Mouse (Mus musculus): ENCODE measurements at regions not wholly inside any gene's neighbourhood (a gene's known extent, or its start where the extent isn't known, plus 50 kb on each side); places are given as distances from the start of the nearest gene placed in this dataset.

DNA sequence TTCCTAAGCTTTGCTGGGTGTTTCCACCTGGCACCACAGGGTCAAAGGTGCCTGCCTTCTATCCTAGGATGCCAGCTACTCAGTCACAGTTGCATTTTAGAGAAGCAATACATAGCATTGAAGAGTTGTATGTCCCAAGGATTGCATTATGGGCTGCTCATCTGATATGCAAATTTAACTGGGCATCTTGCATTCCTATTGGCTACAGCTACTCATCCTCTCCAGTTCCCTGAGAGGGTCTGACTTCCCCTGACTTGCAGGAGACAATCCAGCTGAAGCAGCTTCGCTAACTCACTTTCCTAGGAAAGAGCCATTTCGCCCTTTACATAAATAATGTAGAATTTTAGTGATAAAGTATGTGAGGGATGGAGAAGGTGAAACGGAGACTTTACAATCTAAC is 177.5 kb downstream of the Gm11011 start:
- Histone ChIP-seq H3K4me3 (ENCODE audit: insufficient read depth, low read depth, low read length) (no peak overlapping the region), H3K4me1 (ENCODE audit: control insufficient read depth, insufficient read depth, insufficient read length, low read length) (no peaks in the 10 kb centered on the region), H3K27ac (replicated peaks; ENCODE audit: low read depth, low read length) (no peak overlapping the region)

DNA sequence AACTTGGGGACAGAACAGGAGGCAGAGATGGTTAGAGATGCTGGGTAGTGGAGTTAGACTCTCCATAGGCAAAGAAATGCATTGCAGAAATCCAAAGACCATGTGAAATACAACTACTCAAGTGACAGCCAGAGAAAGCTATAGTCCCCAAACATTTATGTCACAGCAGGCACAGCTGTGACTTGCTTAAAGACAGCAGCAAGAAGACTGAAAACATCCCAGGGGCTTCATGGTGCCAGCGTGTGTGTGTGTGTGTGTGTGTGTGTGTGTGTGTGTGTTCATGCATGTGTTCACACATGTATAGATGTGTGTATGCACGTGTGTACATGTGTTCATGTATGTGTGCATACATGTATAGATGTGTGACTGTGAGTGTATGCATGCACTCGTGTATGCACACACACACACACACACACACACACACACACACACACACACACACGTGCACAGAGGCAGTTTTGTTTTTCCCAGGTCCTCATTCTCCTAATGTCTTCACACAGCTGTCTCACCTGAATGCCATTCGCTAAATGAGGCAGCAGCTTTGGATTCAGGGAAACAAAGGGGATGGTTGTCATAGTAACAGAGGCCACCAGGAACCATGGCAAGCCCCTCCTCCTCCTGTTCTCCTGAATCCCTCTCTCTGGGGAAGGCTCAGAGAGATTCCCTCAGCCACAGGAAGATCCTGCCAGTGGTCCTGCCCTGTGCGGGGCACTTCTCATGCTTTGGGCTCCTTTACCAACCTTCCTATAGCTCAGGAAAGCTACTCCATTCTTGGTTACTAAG is 182.4 kb downstream of the Gm11011 start:
- Histone ChIP-seq H3K4me3 (ENCODE audit: insufficient read depth, low read depth, low read length) (no peak overlapping the region), H3K4me1 (ENCODE audit: control insufficient read depth, insufficient read depth, insufficient read length, low read length) (peaks cover 3% of the 10 kb centered on the region; the same call in 1 of the 2 replicates)

DNA sequence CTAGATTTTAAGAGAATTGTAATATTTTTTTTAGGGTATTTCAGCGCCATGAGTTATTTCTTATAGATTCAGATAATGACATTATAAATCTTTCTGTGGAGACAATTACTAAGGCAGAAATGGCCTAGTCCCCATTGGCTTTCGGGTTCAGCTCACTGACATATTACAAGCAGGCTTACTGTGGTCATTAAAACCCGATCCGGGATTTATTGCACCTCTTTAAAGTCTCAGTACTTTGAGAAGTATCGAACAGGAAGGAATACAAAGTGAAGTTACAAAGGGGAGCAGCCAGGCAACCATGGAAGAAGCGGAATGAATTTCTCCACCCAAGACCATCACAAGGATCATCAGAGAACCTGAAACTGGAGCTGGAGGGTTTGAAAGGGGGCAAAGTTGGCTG is 189.8 kb downstream of the Gm11011 start:
- peak overlapping the region; percentile 44; the same call in 1 of the 2 replicates for H3K27ac ChIP-seq (replicated peaks; ENCODE audit: low read depth, low read length)
- no peak overlapping the region for H3K4me3 ChIP-seq (ENCODE audit: insufficient read depth, low read depth, low read length)
- peaks cover 3% of the 10 kb centered on the region; the same call in 1 of the 2 replicates for H3K4me1 ChIP-seq (ENCODE audit: control insufficient read depth, insufficient read depth, insufficient read length, low read length)

More for the DNA sequence above, 182.4 kb downstream of the Gm11011 start:
- H3K27ac ChIP-seq (replicated peaks; ENCODE audit: low read depth, low read length) = no peak overlapping the region

DNA sequence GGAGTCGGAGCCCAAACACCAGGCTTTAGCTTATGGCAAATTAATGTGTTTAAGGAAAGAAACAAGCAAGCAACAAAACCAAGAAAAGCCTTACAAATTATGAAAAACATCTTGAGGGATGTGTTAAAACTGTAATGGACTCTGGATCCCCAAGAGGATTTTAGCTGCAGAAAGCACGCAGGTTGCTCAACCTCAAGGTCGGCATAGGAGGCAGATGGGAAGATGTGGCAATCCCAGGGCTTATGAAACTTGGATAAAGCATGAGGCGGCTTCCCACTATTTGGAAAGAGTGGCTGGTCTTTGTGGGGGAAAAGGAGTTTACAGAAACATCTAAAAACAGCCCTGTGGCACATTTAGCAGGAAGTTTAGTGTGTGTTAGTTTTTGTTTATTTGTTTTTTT is 190.5 kb downstream of the Gm11011 start:
- peak overlapping the region; percentile 65 for H3K27ac ChIP-seq (replicated peaks; ENCODE audit: low read depth, low read length)
- peaks cover 3% of the 10 kb centered on the region; the same call in 1 of the 2 replicates for H3K4me1 ChIP-seq (ENCODE audit: control insufficient read depth, insufficient read depth, insufficient read length, low read length)
- no peak overlapping the region for H3K4me3 ChIP-seq (ENCODE audit: insufficient read depth, low read depth, low read length)

DNA sequence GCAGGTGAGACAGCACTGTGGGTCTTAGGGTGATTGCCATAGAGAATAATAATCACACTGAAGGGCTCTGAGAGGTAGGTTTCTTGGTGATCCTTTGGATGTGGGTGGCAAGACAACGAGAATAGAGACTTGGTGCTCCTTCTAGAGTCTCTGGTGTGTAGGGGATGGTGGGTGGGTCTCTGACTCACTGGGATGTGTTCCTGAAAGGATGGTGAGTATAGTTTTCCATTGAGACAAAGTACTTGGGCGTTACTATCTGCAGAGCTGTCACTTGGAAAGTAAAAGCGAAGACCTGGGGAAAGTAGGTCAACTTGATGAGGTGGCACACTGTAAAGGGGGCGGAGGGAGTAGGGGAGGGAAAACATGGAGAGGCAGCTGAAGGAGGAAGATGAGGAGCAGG is 191.3 kb downstream of the Gm11011 start:
- peaks cover 3% of the 10 kb centered on the region; the same call in 1 of the 2 replicates for H3K4me1 ChIP-seq (ENCODE audit: control insufficient read depth, insufficient read depth, insufficient read length, low read length)
- H3K27ac ChIP-seq (replicated peaks; ENCODE audit: low read depth, low read length) = peak overlapping the region; percentile 46
- no peak overlapping the region for H3K4me3 ChIP-seq (ENCODE audit: insufficient read depth, low read depth, low read length)

DNA sequence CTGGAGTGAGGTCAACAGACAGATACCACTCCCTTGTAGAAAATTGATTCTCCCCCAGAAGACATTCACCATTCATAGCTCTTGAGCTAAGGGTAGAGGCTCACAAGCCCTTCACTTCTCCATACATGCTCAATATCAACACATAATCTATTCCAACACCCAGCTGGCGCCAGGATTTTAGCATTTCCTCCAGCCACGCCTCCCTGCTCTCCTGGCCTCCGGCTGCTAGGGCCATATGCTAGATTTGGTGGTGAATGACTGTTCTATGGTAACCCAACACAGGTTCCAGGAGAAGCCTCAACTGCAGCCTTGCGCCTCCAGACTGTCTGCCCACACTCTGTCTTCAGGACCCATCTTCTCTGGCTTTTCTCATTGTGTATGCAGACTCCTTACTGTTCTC is 197.9 kb downstream of the Gm11011 start:
- Histone ChIP-seq H3K4me3 (ENCODE audit: insufficient read depth, low read depth, low read length) (no peak overlapping the region), H3K27ac (replicated peaks; ENCODE audit: low read depth, low read length) (no peak overlapping the region), H3K4me1 (ENCODE audit: control insufficient read depth, insufficient read depth, insufficient read length, low read length) (no peaks in the 10 kb centered on the region)

DNA sequence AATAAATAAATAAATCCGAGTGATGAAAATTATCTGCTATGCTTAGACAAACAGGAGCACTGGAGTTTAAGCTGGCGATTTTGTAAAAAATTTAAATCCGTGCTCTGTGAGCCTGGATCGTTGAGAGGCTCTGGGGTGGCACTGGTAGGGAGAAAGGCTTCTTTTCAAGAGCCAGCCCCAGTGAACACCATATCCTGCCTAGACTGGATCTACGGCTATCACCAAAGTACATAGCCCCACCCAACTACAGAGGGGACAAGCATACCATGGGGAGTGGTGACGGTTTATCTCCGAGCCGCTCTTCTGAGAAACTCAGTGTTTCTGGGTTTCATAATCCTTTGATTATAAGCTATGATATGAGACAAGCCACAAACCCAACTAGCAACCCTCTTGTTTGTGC is 199.0 kb downstream of the Gm11011 start:
- Histone ChIP-seq H3K27ac (replicated peaks; ENCODE audit: low read depth, low read length) (no peak overlapping the region), H3K4me1 (ENCODE audit: control insufficient read depth, insufficient read depth, insufficient read length, low read length) (no peaks in the 10 kb centered on the region), H3K4me3 (ENCODE audit: insufficient read depth, low read depth, low read length) (no peak overlapping the region)

DNA sequence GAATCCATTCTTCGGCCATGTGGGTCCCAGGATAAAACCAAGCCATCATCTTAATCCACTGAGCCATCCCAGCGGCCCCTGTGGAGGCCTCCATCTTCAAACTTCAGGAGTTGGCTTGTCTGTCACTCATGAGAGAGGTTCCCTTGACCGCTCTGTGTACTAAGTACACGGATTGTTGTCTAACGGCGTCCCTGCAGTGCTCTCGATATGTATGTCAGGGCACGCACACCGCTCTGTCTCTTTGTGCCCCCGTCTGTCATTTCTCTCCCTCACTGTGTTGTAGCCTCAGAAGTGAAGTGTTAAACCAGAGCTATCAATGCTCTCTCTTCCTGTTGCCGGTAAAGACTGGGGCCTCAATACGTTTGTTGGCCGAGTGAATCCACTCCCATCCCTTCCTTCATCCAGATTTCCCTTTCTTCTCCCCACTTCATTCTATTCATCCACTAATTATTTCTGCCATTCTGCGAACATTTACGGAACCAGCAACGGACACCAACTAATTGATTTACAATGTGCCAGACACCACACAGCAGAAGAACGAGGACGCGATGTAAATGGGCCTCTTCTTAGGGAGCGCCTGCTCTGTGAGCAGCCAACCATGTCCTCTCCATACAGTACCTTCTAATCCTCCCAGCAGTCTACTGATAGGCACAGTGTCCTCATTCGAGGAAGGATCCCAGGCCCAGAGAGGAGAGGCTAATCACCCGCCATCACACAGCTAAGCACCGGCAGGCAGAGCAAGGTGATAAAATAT is 199.6 kb downstream of the Gm11011 start:
- Histone ChIP-seq H3K27ac (replicated peaks; ENCODE audit: low read depth, low read length) (no peak overlapping the region), H3K4me1 (ENCODE audit: control insufficient read depth, insufficient read depth, insufficient read length, low read length) (no peaks in the 10 kb centered on the region), H3K4me3 (ENCODE audit: insufficient read depth, low read depth, low read length) (no peak overlapping the region)

DNA sequence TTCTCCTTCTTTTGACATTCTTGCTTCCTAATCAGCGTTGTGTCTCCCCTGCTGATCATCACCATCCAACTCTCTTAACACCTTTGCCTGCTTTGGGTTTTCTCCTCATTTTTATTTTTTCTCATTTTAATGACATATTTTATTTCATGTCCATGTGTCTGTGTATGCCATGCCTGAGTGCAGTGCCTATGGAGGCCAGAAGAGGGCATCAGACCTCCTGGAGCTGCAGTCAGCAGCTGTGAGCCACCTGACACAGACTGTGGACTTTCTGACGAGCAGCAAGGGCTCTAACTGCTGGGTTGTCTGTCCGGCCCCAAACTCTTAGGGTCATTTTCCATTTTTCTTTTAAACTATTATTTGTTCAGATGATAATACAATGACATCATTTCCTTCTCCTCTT is 203.8 kb downstream of the Gm11011 start:
- no peaks in the 10 kb centered on the region for H3K4me1 ChIP-seq (ENCODE audit: control insufficient read depth, insufficient read depth, insufficient read length, low read length)
- H3K4me3 ChIP-seq (ENCODE audit: insufficient read depth, low read depth, low read length) = no peak overlapping the region

DNA sequence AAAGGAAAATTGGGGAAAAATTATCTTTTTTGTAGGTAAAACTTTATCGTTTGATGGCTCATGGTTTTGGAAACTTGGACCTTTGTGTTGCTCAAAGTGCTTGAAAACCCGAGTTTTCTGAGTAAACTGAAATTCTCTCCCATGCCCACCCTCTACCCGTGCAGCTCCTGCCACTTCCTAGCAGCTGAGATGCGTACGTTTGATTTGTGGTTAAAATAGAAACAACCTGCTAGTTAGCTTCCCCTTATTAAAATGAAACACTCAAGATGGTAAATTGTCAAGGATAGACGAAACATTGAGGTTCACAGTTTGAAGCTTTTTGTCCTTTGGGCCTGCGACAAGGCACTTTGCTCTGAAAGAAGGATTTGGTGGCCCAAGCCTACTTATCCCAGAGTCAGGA is 214.5 kb downstream of the Gm11011 start:
- H3K4me3 ChIP-seq (ENCODE audit: insufficient read depth, low read depth, low read length) = no peak overlapping the region
- no peaks in the 10 kb centered on the region for H3K4me1 ChIP-seq (ENCODE audit: control insufficient read depth, insufficient read depth, insufficient read length, low read length)
- no peak overlapping the region for H3K27ac ChIP-seq (replicated peaks; ENCODE audit: low read depth, low read length)

More for the DNA sequence above, 203.8 kb downstream of the Gm11011 start:
- H3K27ac ChIP-seq (replicated peaks; ENCODE audit: low read depth, low read length) = no peak overlapping the region

DNA sequence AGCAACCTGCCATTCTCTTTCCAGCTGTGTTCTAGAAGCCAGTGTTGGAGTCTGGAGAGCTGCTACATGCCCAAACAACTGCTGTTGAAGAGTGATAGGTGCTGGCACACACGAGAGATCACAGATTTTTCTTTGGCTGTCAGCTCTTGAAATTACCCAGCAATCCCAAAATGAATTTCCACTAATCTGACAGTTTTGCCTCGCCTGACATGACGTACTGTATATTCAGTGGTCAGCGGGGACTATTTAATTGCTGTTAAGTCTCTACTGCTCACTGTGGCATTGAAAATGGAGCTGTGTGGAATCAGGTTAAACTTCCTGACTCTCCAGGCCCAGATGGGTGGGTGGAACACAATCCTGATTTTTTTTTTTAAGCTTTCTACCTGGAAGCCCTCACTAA is 222.5 kb downstream of the Gm11011 start:
- Histone ChIP-seq H3K4me1 (ENCODE audit: control insufficient read depth, insufficient read depth, insufficient read length, low read length) (no peaks in the 10 kb centered on the region), H3K27ac (replicated peaks; ENCODE audit: low read depth, low read length) (no peak overlapping the region), H3K4me3 (ENCODE audit: insufficient read depth, low read depth, low read length) (no peak overlapping the region)

DNA sequence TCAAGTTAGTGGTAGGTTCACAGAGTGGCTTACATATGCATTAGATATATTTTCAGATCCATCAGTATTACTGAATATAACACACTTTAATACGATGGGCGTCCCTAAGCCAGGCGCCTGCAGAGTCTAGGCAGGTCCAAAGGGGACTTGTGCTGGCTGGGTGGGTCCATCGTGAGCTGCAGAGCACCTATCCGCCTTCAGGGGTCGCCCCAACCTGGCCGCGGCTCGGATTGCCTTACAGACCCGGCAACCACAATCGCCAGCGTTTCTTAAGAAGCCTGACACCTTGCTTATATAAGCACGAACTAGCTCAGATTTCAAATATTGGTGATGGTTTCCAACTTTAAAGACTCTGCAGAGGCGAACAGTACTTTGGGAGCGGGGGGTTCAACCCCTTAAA is 227.3 kb downstream of the Gm11011 start:
- Histone ChIP-seq H3K27ac (replicated peaks; ENCODE audit: low read depth, low read length) (no peak overlapping the region), H3K4me3 (ENCODE audit: insufficient read depth, low read depth, low read length) (no peak overlapping the region)

DNA sequence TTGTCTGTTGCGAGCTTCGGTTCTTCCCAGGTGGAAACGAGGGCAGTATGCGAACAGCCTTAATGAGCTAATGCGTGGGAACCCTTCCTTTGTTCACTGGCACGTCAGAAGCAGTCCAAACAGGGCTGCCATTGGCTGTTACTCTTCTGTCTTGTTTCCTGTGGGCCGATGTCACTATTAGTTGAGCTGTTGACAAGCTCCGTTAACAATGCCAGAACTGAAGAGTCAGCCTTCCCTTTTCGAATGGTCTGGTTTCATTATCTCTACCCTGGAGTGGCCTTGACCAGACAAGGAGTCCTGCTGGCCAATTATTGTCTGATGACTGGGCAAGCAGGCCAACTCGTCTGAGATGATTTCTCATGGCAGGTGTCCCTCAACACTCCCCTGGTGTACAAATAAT is 230.1 kb downstream of the Gm11011 start:
- Histone ChIP-seq H3K27ac (replicated peaks; ENCODE audit: low read depth, low read length) (no peak overlapping the region), H3K4me3 (ENCODE audit: insufficient read depth, low read depth, low read length) (no peak overlapping the region), H3K4me1 (ENCODE audit: control insufficient read depth, insufficient read depth, insufficient read length, low read length) (no peaks in the 10 kb centered on the region)

More for the DNA sequence above, 227.3 kb downstream of the Gm11011 start:
- H3K4me1 ChIP-seq (ENCODE audit: control insufficient read depth, insufficient read depth, insufficient read length, low read length) = no peaks in the 10 kb centered on the region

DNA sequence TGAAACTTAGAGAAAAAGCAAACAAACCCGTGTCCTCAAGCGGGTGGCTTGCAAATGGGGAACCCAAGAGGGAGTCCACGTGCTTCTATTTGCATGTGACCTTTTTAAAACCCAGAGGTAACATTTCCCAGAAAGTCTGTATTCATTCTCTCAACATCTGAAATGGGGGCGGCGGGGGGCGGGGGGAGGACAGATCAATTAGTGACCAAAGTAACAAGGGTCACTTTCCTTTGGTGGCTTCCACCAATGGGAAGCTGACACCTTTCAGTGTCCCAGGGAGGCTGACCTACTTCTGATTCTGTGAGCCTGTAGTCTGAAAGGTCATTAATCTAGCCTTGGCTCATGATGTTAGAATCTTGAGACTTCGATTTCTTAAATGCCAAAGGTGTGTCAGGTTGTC is 236.0 kb downstream of the Gm11011 start:
- H3K27ac ChIP-seq (replicated peaks; ENCODE audit: low read depth, low read length) = no peak overlapping the region
- H3K4me1 ChIP-seq (ENCODE audit: control insufficient read depth, insufficient read depth, insufficient read length, low read length) = no peaks in the 10 kb centered on the region
- no peak overlapping the region for H3K4me3 ChIP-seq (ENCODE audit: insufficient read depth, low read depth, low read length)

DNA sequence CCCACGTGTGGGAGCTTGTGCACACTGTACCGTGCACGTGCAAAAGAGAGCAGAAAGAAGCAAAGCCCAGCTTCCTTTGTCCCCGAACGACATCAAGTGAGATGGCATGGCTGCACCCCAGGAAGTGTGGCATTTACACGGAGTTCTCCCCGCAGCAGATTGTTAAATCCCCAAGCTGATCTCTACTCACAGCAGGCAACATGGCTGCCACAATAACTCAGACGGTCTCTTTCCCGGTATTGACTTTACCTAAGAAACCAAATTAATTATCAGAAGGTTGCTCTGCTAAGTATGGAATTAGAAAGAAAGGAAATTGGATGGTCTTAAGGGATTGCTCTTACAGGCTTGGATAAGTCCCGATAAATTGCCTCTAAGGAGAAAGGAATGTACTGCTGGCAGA is 241.4 kb downstream of the Gm11011 start:
- Histone ChIP-seq H3K27ac (replicated peaks; ENCODE audit: low read depth, low read length) (no peak overlapping the region), H3K4me1 (ENCODE audit: control insufficient read depth, insufficient read depth, insufficient read length, low read length) (no peaks in the 10 kb centered on the region), H3K4me3 (ENCODE audit: insufficient read depth, low read depth, low read length) (no peak overlapping the region)

DNA sequence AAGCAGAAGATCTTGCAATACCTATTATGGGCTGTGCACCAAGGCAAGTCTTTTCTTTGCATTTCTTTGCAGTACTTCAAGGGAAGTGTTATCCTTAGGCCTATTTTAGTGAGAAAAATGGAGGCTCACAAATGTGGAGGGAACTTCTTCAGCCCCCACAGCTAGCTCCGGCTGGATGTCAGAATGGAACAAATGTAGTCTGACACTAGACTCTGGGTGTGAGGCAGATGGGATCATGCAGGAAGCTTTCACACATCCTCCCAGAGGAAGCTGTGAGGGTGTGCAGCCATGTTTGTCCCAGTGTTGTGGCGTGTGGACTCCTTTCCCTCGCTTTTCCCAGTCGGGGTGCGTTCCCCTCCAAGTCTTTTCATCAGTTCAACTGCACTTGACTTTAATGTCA is 268.0 kb downstream of the Gm11011 start:
- Histone ChIP-seq H3K4me1 (ENCODE audit: control insufficient read depth, insufficient read depth, insufficient read length, low read length) (no peaks in the 10 kb centered on the region), H3K27ac (replicated peaks; ENCODE audit: low read depth, low read length) (no peak overlapping the region), H3K4me3 (ENCODE audit: insufficient read depth, low read depth, low read length) (no peak overlapping the region)
